Mouse (Mus musculus) B cell, adult 2 months (primary cell): Measurements from ENCODE around the gene Jhy.

Experiments used
- DNase-seq, 2 experiments: peaks; one replicate each; pipeline ENCODE4 v3.0.0; 2022

Gene Jhy

GRCm38 (mm10) chr9:40851515-40851914 is 112.4 kb downstream of the Jhy start:
- DNase-seq = no peak
